Mouse (Mus musculus) intestine, embryonic 16.5 days (tissue): ENCODE results near the gene Dok5. TPM values are rescaled to one million over a fixed set of nuclear protein-coding genes. Genes with fewer than 3 reads are reported as not detected.

Experiments used
- ATAC-seq: fragments of 200-750 bp; cut with Nextera tagmentation; 2 replicates; pipeline ENCODE4 v1.8.0; 2017; ENCODE audit warnings: moderate TSS enrichment, moderate library complexity
- H3K27ac ChIP-seq: fragments of 300-500 bp; sonication (generic); 2 replicates; pipeline ENCODE4 v1.5.1; 2014; ENCODE audit warnings: mild to moderate bottlenecking, low read length
- H3K27me3 ChIP-seq: fragments of 300-500 bp; sonication (generic); replicated peaks from 2 replicates; pipeline ENCODE4 v1.6.1; 2014; ENCODE audit warnings: low read length, control low read depth, mixed read lengths; ENCODE audit not compliant: control insufficient read depth, insufficient read depth
- H3K36me3 ChIP-seq: fragments of 300-500 bp; sonication (generic); 2 replicates; pipeline ENCODE4 v1.6.1; 2014; ENCODE audit warnings: low read length, control low read depth; ENCODE audit not compliant: control insufficient read depth, insufficient read depth
- H3K4me1 ChIP-seq: fragments of 300-500 bp; sonication (generic); 2 replicates; pipeline ENCODE4 v1.6.1; 2014; ENCODE audit warnings: low read length, control low read depth, mixed read lengths; ENCODE audit not compliant: control insufficient read depth, insufficient read depth
- H3K4me2 ChIP-seq: fragments of 300-500 bp; sonication (generic); 2 replicates; pipeline ENCODE4 v1.6.1; 2014; ENCODE audit warnings: low read depth, low read length, control low read depth
- H3K4me3 ChIP-seq: fragments of 300-500 bp; sonication (generic); 2 replicates; pipeline ENCODE4 v1.5.1; 2014; ENCODE audit warnings: mild to moderate bottlenecking, low read length
- H3K9ac ChIP-seq: fragments of 300-500 bp; sonication (generic); 2 replicates; pipeline ENCODE4 v1.6.1; 2014; ENCODE audit warnings: low read depth, low read length
- H3K9me3 ChIP-seq: fragments of 300-500 bp; sonication (generic); 2 replicates; pipeline ENCODE4 v1.6.1; 2016; ENCODE audit warnings: low read length, control low read depth; ENCODE audit not compliant: control insufficient read depth
- WGBS: fragments of 180-500 bp; shearing (Covaris S2); extraction: QIAGEN DNeasy Blood & Tissue Kit; methylation state at CpG from one replicate; pipeline ENCODE4 v1.1.7; 2014; 5-methylcytosine and 5-hydroxymethylcytosine counted together
- polyA plus RNA-seq: library from polyadenylated mRNA; unstranded; fragments of >200 nt; fragmentation: Nextera tagmentation; extraction: Ambion mirVana; gene quantifications from 2 replicates; pipeline ENCODE4 v1.2.1, GENCODE M21; 2015

The Dok5 gene
- polyA plus RNA-seq, 1 experiment from 2014 or later: 1.8 TPM

GRCm38 (mm10) chr2:170915646-170916045 lies 184.0 kb downstream of the Dok5 start:
- Histone ChIP-seq H3K4me1 (no peaks in the 10 kb centered on the region), H3K27ac (no peak overlapping the region), H3K36me3 (no peaks in the 10 kb centered on the region), H3K9ac (no peak overlapping the region), H3K9me3 (no peaks in the 10 kb centered on the region), H3K27me3 (no peaks in the 10 kb centered on the region), H3K4me2 (no peak overlapping the region), H3K4me3 (no peak overlapping the region)
- no peak for ATAC-seq
- 88% methylated on average over 8 of the region's 8 CpGs for WGBS

GRCm38 (mm10) chr2:170922260-170922659 lies 190.7 kb downstream of the Dok5 start:
- WGBS: 32% methylated on average over 3 of the region's 3 CpGs
- no peaks in the 10 kb centered on the region for H3K4me1 ChIP-seq
- no peak for ATAC-seq

GRCm38 (mm10) chr2:170924131-170924530 lies 192.5 kb downstream of the Dok5 start:
- H3K4me2 ChIP-seq: no peak overlapping the region
- no peaks in the 10 kb centered on the region for H3K27me3 ChIP-seq
- H3K36me3 ChIP-seq: no peaks in the 10 kb centered on the region
- no peak for ATAC-seq
- H3K9me3 ChIP-seq: no peaks in the 10 kb centered on the region
- H3K27ac ChIP-seq: no peak overlapping the region
- H3K9ac ChIP-seq: no peak overlapping the region
- 89% methylated on average over 4 of the region's 4 CpGs for WGBS
- H3K4me1 ChIP-seq: no peaks in the 10 kb centered on the region
- no peak overlapping the region for H3K4me3 ChIP-seq

More at GRCm38 (mm10) chr2:170922260-170922659, 190.7 kb downstream of the Dok5 start:
- no peaks in the 10 kb centered on the region for H3K27me3 ChIP-seq
- H3K9me3 ChIP-seq: no peaks in the 10 kb centered on the region
- no peak overlapping the region for H3K27ac ChIP-seq
- no peak overlapping the region for H3K4me2 ChIP-seq
- no peak overlapping the region for H3K9ac ChIP-seq
- H3K36me3 ChIP-seq: no peaks in the 10 kb centered on the region
- H3K4me3 ChIP-seq: no peak overlapping the region

GRCm38 (mm10) chr2:170926237-170926636 lies 194.6 kb downstream of the Dok5 start:
- no peaks in the 10 kb centered on the region for H3K9me3 ChIP-seq
- H3K4me2 ChIP-seq: no peak overlapping the region
- no peaks in the 10 kb centered on the region for H3K27me3 ChIP-seq
- WGBS: 66% methylated on average over 9 of the region's 9 CpGs
- H3K27ac ChIP-seq: no peak overlapping the region
- no peak for ATAC-seq
- H3K9ac ChIP-seq: no peak overlapping the region
- H3K4me1 ChIP-seq: no peaks in the 10 kb centered on the region
- no peaks in the 10 kb centered on the region for H3K36me3 ChIP-seq
- no peak overlapping the region for H3K4me3 ChIP-seq

Other genes starting within 250 kb of the Dok5 start
- 46.6 and 48.5 TPM in 2 replicates for gene Pfdn4, start 235.4 kb upstream of the Dok5 start, polyA plus RNA-seq
- gene Cyp24a1, start 234.7 kb upstream of the Dok5 start, polyA plus RNA-seq: not detected in 2 replicates
- gene 4930470P17Rik, start 129.8 kb upstream of the Dok5 start, polyA plus RNA-seq: not detected in 2 replicates